14 mouse cellular contexts compared by ENCODE assay signal in genomic region chr13:76877887-76878763, GRCm38 (mm10).
"Had no signal": no experiment of that assay in that cellular context is flagged by ENCODE, and none has a peak within 500 bp of the region (broad histone marks: within the 10 kb centered on the region; RNA-seq: fewer than 3 reads in every experiment).

No protein-coding gene starts in this region.

- H3K9ac ChIP-seq: kidney, embryonic 15.5 days; liver, embryonic 15.5 days; midbrain, embryonic 13.5 days; neural tube, embryonic 15.5 days had no signal

- DNase-seq: kidney, adult 2 months; kidney, postnatal 14 days; lung, adult 2 months; lung, postnatal 36 days; right cerebral cortex, adult 18-20 months; thymus, postnatal 36 days had no signal

- H3K4me1 ChIP-seq: kidney, embryonic 15.5 days; limb, embryonic 10.5 days; liver, embryonic 15.5 days; midbrain, embryonic 13.5 days; neural tube, embryonic 15.5 days had no signal

- H3K4me2 ChIP-seq: kidney, embryonic 15.5 days; liver, embryonic 11.5 days; liver, embryonic 15.5 days; midbrain, embryonic 13.5 days; neural tube, embryonic 15.5 days had no signal

- ATAC-seq: lung, postnatal 0 days; midbrain, embryonic 13.5 days had no signal

- H3K9me3 ChIP-seq: kidney, embryonic 15.5 days; limb, embryonic 10.5 days; liver, embryonic 15.5 days; midbrain, embryonic 13.5 days; neural tube, embryonic 15.5 days had no signal

- H3K36me3 ChIP-seq: kidney, embryonic 15.5 days; limb, embryonic 10.5 days; liver, embryonic 15.5 days; midbrain, embryonic 13.5 days; neural tube, embryonic 15.5 days had no signal

- H3K4me3 ChIP-seq: kidney, embryonic 15.5 days; limb, embryonic 10.5 days; liver, embryonic 15.5 days; midbrain, embryonic 13.5 days; myocyte; neural tube, embryonic 15.5 days had no signal

- H3K27ac ChIP-seq: kidney, embryonic 15.5 days; limb, embryonic 10.5 days; liver, embryonic 15.5 days; midbrain, embryonic 13.5 days; neural tube, embryonic 15.5 days had no signal

- H3K27me3 ChIP-seq: kidney, embryonic 15.5 days; liver, embryonic 15.5 days; midbrain, embryonic 13.5 days; neural tube, embryonic 15.5 days had no signal
